Mouse (Mus musculus): ENCODE results near the gene Olfr506. TPM values are rescaled to one million over a fixed set of nuclear protein-coding genes. Genes with fewer than 3 reads are reported as not detected.
"Not testable (repeated sequence)": the region's sequence is repeated elsewhere in the genome, so short reads cannot be mapped to it uniquely, and the experiment has no call there.

The Olfr506 gene
- polyA plus RNA-seq (2012; rRNA removed): not detected in 2 replicates

DNA sequence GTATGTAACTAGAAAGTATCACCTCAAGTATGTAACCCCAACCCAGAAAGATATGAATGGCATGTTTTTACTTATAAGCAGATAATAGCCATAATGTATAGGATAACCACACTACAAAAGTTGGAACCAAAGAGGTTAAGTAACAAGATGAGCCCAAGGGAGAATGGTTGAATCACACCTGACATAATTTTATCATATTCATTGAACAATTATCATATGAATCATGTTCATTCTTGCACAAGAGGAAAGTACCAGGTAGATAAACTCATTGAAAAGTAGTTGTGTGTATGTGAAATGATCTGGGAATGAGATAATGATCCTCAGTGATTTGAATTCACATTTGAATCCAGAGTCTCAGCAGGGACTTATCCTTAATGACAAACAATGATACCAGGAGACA lies at the start of gene Olfr506:
Gene Olfr506, plus strand, starts transcription at position 301 of the 400 bp plus-strand sequence.
- TF ChIP-seq POLR2A (IDR thresholded peaks at IDR 0.05; ENCODE audit: low read depth, low read length) (no peak), CTCF (IDR thresholded peaks at IDR 0.05; ENCODE audit: extremely low read depth, insufficient read length, insufficient replicate concordance, low read depth, low read length) (no peak)

DNA sequence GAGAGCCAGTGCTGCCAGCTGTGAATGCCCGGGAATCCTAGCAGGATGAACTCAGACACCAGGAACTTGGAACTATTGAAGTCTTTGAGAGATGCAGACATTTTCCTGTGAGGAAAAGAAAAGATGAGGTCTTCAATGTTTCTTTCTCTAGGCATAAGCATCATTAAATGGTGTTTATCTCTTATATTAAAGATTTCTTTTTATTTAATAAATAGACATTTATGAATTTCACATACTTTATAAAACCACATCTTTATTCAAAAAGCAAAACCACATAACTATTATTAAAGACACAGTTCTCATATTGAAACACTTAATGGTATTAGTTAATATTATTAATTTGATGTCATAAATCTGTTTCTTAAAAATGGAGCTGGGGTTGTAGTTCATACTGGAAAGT lies 44.9 kb upstream of the Olfr506 start, which contains the start of gene Olfr504:
Gene Olfr504, minus strand, starts transcription at position 101 of the 400 bp plus-strand sequence.
- no peak for TF ChIP-seq POLR2A (IDR thresholded peaks at IDR 0.05; ENCODE audit: low read depth, low read length)
- no peak for TF ChIP-seq CTCF (IDR thresholded peaks at IDR 0.05; ENCODE audit: extremely low read depth, insufficient read length, insufficient replicate concordance, low read depth, low read length)
- Histone ChIP-seq H3K27me3 (ENCODE audit: control insufficient read depth, insufficient read depth, low read length) (no peaks in the 10 kb centered on the region), H3K27ac (ENCODE audit: insufficient read depth, low read depth, low read length) (no peak within 1 kb of the TSS), H3K4me1 (ENCODE audit: control insufficient read depth, insufficient read depth, insufficient read length, low read length) (no peaks in the 10 kb centered on the region), H3K36me3 (ENCODE audit: control insufficient read depth, insufficient read depth, low read length) (no peaks in the 10 kb centered on the region), H3K4me3 (ENCODE audit: low read depth, low read length) (no peak within 1 kb of the TSS)
- 88% methylated on average over 1 of the region's 1 CpGs for WGBS

More for the DNA sequence above, at the start of gene Olfr506:
- Histone ChIP-seq H3K36me3 (ENCODE audit: control insufficient read depth, insufficient read depth, low read length) (no peaks in the 10 kb centered on the region), H3K4me1 (ENCODE audit: control insufficient read depth, insufficient read depth, insufficient read length, low read length) (no peaks in the 10 kb centered on the region), H3K27me3 (ENCODE audit: control insufficient read depth, insufficient read depth, low read length) (no peaks in the 10 kb centered on the region), H3K4me3 (ENCODE audit: low read depth, low read length) (no peak within 1 kb of the TSS), H3K27ac (ENCODE audit: insufficient read depth, low read depth, low read length) (no peak within 1 kb of the TSS)

DNA sequence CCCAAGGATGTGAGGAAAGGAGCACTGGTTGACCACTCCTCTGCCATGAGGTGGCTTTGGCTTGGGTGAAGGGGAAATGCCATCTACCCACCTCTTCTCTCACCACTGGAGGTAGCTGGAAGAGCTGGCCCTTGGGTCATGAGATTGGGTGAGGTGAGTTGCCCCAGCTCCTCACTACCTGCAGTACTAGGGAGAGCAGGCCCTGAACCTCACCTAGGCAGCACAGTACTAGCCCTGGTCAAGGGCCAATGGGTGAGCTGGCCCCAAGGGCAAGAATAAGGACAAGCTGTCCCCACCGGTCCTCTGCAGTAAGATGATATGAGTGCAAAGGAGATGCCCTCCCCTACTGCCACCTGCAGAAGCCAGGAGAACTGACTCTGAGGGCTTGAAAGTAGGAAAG lies 20.8 kb upstream of the Olfr506 start:
- H3K27ac ChIP-seq (ENCODE audit: insufficient read depth, low read depth, low read length): no peak overlapping the region
- WGBS: 94% methylated on average over 1 of the region's 1 CpGs

DNA sequence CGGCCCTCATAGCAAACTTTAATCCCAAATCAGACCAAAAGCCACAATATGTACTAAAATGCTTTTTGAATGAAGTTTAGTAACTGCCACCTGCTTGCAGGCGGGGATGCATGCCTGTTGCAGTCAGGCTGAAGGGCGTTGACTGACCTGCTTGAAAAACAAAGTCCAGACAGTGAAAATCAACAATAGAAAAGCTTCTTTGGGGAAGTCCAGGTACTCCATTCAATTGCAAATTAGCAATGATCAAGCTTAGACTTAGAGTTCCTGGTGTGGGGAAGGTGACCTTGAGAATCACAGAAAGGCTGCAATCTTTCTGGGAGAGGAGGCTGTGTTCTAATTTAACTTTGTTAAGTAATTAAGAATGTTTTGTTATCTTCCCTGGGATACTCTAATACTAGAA lies 8.7 kb upstream of the Olfr506 start:
- not testable (repeated sequence) for H3K27me3 ChIP-seq (ENCODE audit: control insufficient read depth, insufficient read depth, low read length); H3K27ac ChIP-seq (ENCODE audit: insufficient read depth, low read depth, low read length); H3K36me3 ChIP-seq (ENCODE audit: control insufficient read depth, insufficient read depth, low read length); H3K4me1 ChIP-seq (ENCODE audit: control insufficient read depth, insufficient read depth, insufficient read length, low read length); H3K4me3 ChIP-seq (ENCODE audit: low read depth, low read length)
- WGBS: 50% methylated on average over 3 of the region's 3 CpGs

More for the DNA sequence above, 20.8 kb upstream of the Olfr506 start:
- TF ChIP-seq CTCF (IDR thresholded peaks at IDR 0.05; ENCODE audit: extremely low read depth, insufficient read length, insufficient replicate concordance, low read depth, low read length) (no peak), POLR2A (IDR thresholded peaks at IDR 0.05; ENCODE audit: low read depth, low read length) (no peak)
- H3K4me3 ChIP-seq (ENCODE audit: low read depth, low read length): no peak overlapping the region
- H3K27me3 ChIP-seq (ENCODE audit: control insufficient read depth, insufficient read depth, low read length): no peaks in the 10 kb centered on the region
- no peaks in the 10 kb centered on the region for H3K36me3 ChIP-seq (ENCODE audit: control insufficient read depth, insufficient read depth, low read length)
- H3K4me1 ChIP-seq (ENCODE audit: control insufficient read depth, insufficient read depth, insufficient read length, low read length): no peaks in the 10 kb centered on the region

DNA sequence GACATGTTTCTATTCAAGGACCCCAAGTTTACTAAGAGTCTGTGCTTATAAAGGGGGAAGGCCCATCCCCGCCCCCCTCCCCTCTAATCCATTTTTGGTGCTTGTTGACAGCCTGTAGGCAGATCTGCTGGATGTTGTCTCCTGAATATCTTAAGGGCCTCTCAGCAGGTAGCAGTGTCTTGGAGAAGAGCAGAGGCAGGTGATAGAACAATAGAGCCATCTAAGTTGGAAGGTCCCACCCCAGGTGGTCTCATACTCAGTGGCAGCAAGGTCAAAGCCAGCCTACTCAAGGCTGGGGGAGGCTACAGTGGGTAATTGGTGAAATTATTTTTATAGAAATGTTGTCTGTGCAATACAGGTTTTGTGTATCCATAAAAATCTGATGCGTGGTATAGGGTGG lies 3.5 kb downstream of the Olfr506 start:
- Histone ChIP-seq H3K27ac (ENCODE audit: insufficient read depth, low read depth, low read length) (no peak overlapping the region), H3K36me3 (ENCODE audit: control insufficient read depth, insufficient read depth, low read length) (no peaks in the 10 kb centered on the region), H3K27me3 (ENCODE audit: control insufficient read depth, insufficient read depth, low read length) (no peaks in the 10 kb centered on the region), H3K4me3 (ENCODE audit: low read depth, low read length) (no peak overlapping the region), H3K4me1 (ENCODE audit: control insufficient read depth, insufficient read depth, insufficient read length, low read length) (no peaks in the 10 kb centered on the region)
- TF ChIP-seq POLR2A (IDR thresholded peaks at IDR 0.05; ENCODE audit: low read depth, low read length) (no peak), CTCF (IDR thresholded peaks at IDR 0.05; ENCODE audit: extremely low read depth, insufficient read length, insufficient replicate concordance, low read depth, low read length) (no peak)
- 88% methylated on average over 2 of the region's 2 CpGs for WGBS

DNA sequence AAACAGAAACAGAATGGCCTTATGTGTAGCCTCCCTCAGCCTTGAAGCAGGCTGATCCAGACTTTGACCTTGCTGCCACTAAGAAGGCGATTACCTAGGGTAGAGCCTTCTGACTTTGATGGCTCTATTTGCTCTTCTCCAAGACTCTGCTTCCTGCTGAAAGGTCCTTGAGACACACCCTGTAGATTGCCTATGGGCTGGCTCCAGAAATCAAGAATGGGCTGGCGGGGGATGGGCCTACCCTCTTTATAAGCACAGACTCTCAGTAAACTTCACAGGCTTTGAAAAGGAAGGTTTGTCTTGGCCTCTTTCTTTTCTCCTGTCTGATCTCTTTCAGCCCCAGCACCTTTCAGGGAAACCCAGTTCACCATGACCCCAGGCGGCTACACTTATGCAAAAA lies 6.2 kb downstream of the Olfr506 start:
- not testable (repeated sequence) for H3K4me1 ChIP-seq (ENCODE audit: control insufficient read depth, insufficient read depth, insufficient read length, low read length); H3K36me3 ChIP-seq (ENCODE audit: control insufficient read depth, insufficient read depth, low read length); H3K4me3 ChIP-seq (ENCODE audit: low read depth, low read length); H3K27me3 ChIP-seq (ENCODE audit: control insufficient read depth, insufficient read depth, low read length)
- H3K27ac ChIP-seq (ENCODE audit: insufficient read depth, low read depth, low read length): peak overlapping the region; percentile 59; the same call in 1 of the 2 replicates
- WGBS: 20% methylated on average over 3 of the region's 3 CpGs

DNA sequence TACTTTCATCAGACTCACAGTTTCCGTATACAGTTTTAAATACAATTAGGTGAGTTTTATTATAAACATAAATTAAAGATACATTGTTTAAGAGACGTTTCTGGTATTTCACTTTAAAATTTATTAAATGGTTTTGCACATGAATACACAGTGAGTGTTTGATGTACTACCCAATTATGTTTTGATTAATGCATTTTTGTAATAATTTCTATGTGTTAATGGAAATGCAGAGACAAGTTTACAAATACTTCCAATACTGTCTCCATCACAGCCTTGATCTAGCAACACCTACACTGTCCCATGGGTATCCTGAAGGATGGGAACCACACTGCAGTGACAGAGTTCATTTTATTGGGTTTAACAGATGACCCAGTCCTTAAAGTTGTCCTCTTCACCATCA lies 10.9 kb downstream of the Olfr506 start, which contains the start of gene Olfr507:
Gene Olfr507, plus strand, starts transcription at position 301 of the 400 bp plus-strand sequence.
- WGBS: 77% methylated on average over 2 of the region's 2 CpGs

DNA sequence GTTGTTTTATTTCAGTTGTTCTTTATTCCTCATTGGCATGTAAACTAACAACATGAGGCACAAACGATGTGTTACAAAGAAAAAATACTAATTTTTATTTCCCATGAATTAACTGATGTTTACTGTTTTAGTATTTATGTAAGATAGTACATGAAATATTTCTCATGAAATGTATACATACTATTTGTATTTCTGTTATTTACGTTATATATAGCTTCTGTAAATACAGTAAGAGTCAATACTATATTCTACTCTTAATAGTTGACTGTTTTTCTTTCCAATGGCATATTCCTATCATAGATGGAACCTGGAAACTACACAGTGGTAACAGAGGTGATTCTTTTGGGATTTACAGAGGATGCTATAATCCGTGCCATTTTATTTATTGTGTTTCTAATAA lies 19.1 kb downstream of the Olfr506 start, which contains the start of gene Olfr508:
Gene Olfr508, plus strand, starts transcription at position 301 of the 400 bp plus-strand sequence.
- H3K36me3 ChIP-seq (ENCODE audit: control insufficient read depth, insufficient read depth, low read length): no peaks in the 10 kb centered on the region
- no peaks in the 10 kb centered on the region for H3K27me3 ChIP-seq (ENCODE audit: control insufficient read depth, insufficient read depth, low read length)
- H3K27ac ChIP-seq (ENCODE audit: insufficient read depth, low read depth, low read length): no peak within 1 kb of the TSS
- TF ChIP-seq CTCF (IDR thresholded peaks at IDR 0.05; ENCODE audit: extremely low read depth, insufficient read length, insufficient replicate concordance, low read depth, low read length) (no peak), POLR2A (IDR thresholded peaks at IDR 0.05; ENCODE audit: low read depth, low read length) (no peak)
- H3K4me1 ChIP-seq (ENCODE audit: control insufficient read depth, insufficient read depth, insufficient read length, low read length): no peaks in the 10 kb centered on the region
- no peak within 1 kb of the TSS for H3K4me3 ChIP-seq (ENCODE audit: low read depth, low read length)
- 82% methylated on average over 3 of the region's 3 CpGs for WGBS

More for the DNA sequence above, 10.9 kb downstream of the Olfr506 start, which contains the start of gene Olfr507:
- Histone ChIP-seq H3K4me1 (ENCODE audit: control insufficient read depth, insufficient read depth, insufficient read length, low read length) (no peaks in the 10 kb centered on the region), H3K4me3 (ENCODE audit: low read depth, low read length) (no peak within 1 kb of the TSS), H3K27me3 (ENCODE audit: control insufficient read depth, insufficient read depth, low read length) (no peaks in the 10 kb centered on the region), H3K27ac (ENCODE audit: insufficient read depth, low read depth, low read length) (no peak within 1 kb of the TSS), H3K36me3 (ENCODE audit: control insufficient read depth, insufficient read depth, low read length) (no peaks in the 10 kb centered on the region)
- TF ChIP-seq POLR2A (IDR thresholded peaks at IDR 0.05; ENCODE audit: low read depth, low read length) (no peak), CTCF (IDR thresholded peaks at IDR 0.05; ENCODE audit: extremely low read depth, insufficient read length, insufficient replicate concordance, low read depth, low read length) (no peak)

All from small intestine, adult 2 months (tissue).